Mouse (Mus musculus) cortical plate, adult 2 months (tissue): Measurements from ENCODE around the gene Treml2.

ENCODE experiments used
- CTCF ChIP-seq: fragments of 200-500 bp; IDR thresholded peaks from 2 replicates; pipeline ENCODE4 v1.5.1; 2011; ENCODE audit warnings: mild to moderate bottlenecking, control low read depth, low read length; ENCODE audit not compliant: insufficient read depth; ENCODE audit errors: extremely low read depth
- POLR2A ChIP-seq: fragments of 200-500 bp; IDR thresholded peaks from 2 replicates; pipeline ENCODE4 v1.6.1; 2011; ENCODE audit warnings: mild to moderate bottlenecking, low read length, control low read depth; ENCODE audit not compliant: insufficient read depth; ENCODE audit errors: extremely low read depth

- TF ChIP-seq POLR2A: no peak
- no peak for TF ChIP-seq CTCF
These were observed 48.0 kb downstream of the Treml2 start for GRCm38 (mm10) chr17:48347287-48347686.
